Mouse (Mus musculus) G1E (cell line): ENCODE results near the gene Fkbp5.

ENCODE experiments used
- CTCF ChIP-seq: IDR thresholded peaks from 2 replicates; pipeline ENCODE4 v1.5.1; 2012; ENCODE audit warnings: low read depth, low read length, inconsistent platforms, mixed read lengths
- GATA1 ChIP-seq: IDR thresholded peaks from 2 replicates; pipeline ENCODE4 v1.6.1; 2012; ENCODE audit warnings: borderline replicate concordance, low read length, inconsistent platforms, mixed read lengths
- TAL1 ChIP-seq: conservative IDR thresholded peaks from 2 replicates; pipeline ENCODE4 v1.6.1; 2012; ENCODE audit warnings: low read depth, low read length, inconsistent platforms, mixed read lengths

DNA sequence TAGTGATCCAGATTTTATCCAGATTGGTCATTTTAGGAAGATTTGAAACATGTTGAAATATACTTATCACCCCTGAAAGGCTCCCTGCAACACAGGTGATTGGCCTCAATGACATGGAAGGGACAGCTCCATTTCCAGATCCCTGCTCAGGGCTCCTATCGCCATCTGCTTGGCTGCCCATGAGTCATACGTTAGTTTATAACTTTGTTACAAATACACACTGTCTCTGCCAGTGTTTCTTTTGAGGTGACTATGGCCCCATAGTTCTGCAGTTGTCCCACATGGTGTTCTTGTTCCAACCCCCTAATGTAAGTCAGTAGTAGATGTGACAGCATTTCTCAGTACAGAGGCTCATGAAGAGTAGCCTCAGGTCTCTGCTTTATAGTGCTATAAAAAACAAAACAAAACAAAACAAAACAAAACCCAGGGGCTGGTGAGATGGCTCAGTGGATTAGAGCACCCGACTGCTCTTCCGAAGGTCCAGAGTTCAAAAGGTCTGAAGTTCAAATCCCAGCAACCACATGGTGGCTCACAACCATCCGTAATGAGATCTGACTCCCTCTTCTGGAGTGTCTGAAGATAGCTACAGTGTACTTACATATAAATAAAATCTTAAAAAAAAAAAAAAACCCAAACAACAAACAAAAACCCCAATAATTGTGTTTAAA is 108.9 kb downstream of the Fkbp5 start:
- TF ChIP-seq CTCF (no peak), TAL1 (no peak), GATA1 (no peak)
